Mouse (Mus musculus) heart, embryonic 10.5 days (tissue): Measurements from ENCODE around the gene Gm45021. TPM values are rescaled to one million over a fixed set of nuclear protein-coding genes. Genes with fewer than 3 reads are reported as not detected.

Source experiments
- DNase-seq: peaks from one replicate; pipeline ENCODE4 v3.0.0-alpha.2; 2017; ENCODE audit warnings: low spot score
- H3K27ac ChIP-seq: fragments of 300-500 bp; sonication (generic); 2 replicates; pipeline ENCODE4 v1.5.1; 2016; ENCODE audit warnings: mild to moderate bottlenecking
- H3K27me3 ChIP-seq: fragments of 300-500 bp; sonication (generic); 2 replicates; pipeline ENCODE4 v1.6.1; 2016; ENCODE audit warnings: mild to moderate bottlenecking; ENCODE audit not compliant: poor library complexity, insufficient read depth, severe bottlenecking
- H3K36me3 ChIP-seq: fragments of 300-500 bp; sonication (generic); 2 replicates; pipeline ENCODE4 v1.6.1; 2016; ENCODE audit warnings: mild to moderate bottlenecking, moderate library complexity
- H3K4me1 ChIP-seq: fragments of 300-500 bp; sonication (generic); 2 replicates; pipeline ENCODE4 v1.6.1; 2016; ENCODE audit warnings: mild to moderate bottlenecking
- H3K4me3 ChIP-seq: fragments of 300-500 bp; sonication (generic); 2 replicates; pipeline ENCODE4 v1.5.1; 2016; ENCODE audit warnings: mild to moderate bottlenecking, moderate library complexity
- H3K9me3 ChIP-seq: fragments of 300-500 bp; sonication (generic); 2 replicates; pipeline ENCODE4 v1.6.1; 2016; ENCODE audit warnings: mild to moderate bottlenecking, moderate library complexity
- WGBS: fragments of 180-500 bp; shearing (Covaris S2); methylation state at CpG from one replicate; pipeline ENCODE4 v1.1.7; 2016; 5-methylcytosine and 5-hydroxymethylcytosine counted together
- polyA plus RNA-seq: library from polyadenylated mRNA; unstranded; fragments of >200 nt; fragmentation: Nextera tagmentation; extraction: Ambion mirVana; gene quantifications from 2 replicates; pipeline ENCODE4 v1.2.1, GENCODE M21; 2016

The Gm45021 gene
- polyA plus RNA-seq, 1 experiment from 2014 or later: not detected

DNA sequence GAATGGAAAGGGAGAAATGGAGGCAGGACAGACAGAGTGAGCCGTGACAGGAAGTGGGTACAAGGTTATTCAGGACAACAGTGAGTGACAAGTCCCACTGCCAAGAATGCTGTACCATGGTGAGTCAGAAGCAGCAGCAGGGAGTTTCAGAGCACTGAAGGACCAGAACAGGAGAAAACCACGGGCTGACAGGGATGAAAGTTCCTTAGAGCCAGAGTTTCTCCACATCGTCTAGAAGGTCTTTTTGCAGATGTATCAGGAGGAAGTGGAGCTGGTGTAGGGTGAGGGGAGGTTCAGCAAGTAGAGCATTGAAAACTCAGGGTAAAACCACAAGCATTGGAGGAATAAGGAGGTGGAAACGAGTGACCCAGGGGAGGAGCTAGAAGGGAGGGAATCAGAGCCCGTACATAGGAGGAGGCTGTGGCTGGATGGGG lies 10.2 kb upstream of the Gm45021 start:
- Histone ChIP-seq H3K27me3 (no peaks in the 10 kb centered on the region), H3K9me3 (no peaks in the 10 kb centered on the region), H3K4me1 (peaks cover 36% of the 10 kb centered on the region), H3K36me3 (no peaks in the 10 kb centered on the region), H3K4me3 (0 out of 2 replicates have a peak overlapping the region, but pooled peaks have one; percentile 8), H3K27ac (peak overlapping the region; percentile 73; the same call in 1 of the 2 replicates)
- DNase-seq: no peak
- WGBS: 13% methylated on average over 5 of the region's 5 CpGs

DNA sequence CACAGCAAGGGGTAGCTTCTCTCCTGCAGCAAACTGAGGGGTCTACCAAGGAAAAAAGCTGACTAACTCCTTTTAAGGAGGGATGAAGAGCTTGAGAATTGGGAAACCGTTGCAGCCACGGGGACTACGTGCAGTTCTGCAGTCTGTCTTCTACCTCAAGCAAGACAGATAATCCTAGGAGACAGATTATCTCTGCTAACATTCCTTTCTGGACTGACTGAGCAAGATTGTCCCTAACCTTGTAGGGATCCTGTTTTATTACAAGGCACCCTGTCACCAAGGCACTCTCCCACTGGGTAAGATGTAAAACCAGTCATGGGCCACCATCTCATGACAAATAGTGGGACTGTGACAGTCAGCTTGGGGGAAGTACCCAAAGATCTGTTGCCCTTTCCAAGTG lies 8.2 kb upstream of the Gm45021 start:
- H3K36me3 ChIP-seq: no peaks in the 10 kb centered on the region
- 13% methylated on average over 3 of the region's 3 CpGs for WGBS
- DNase-seq: no peak
- H3K27me3 ChIP-seq: no peaks in the 10 kb centered on the region
- H3K9me3 ChIP-seq: no peaks in the 10 kb centered on the region
- H3K27ac ChIP-seq: peak overlapping the region; percentile 84
- peaks cover 29% of the 10 kb centered on the region for H3K4me1 ChIP-seq
- no peak overlapping the region for H3K4me3 ChIP-seq

DNA sequence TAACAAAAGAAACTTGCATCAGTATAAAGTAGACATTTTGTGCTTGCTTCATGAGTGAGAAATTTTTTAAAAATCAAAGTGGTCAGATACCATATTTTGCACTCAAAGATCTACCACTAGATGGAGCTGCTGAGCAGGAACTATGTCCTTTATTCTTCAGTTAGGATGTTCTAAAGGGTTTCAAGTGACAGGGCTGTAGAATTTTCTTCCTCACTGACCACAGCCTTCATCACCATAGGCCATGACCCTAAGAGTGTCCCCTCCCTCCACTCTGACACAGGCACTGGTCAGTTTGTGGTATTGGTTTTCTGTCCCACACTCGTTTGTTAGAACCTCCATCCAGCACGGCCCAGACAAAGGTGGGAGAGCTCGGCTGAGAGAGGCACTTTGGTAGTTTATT lies 7.4 kb upstream of the Gm45021 start:
- peak overlapping the region; percentile 56; the same call in 1 of the 2 replicates for H3K27ac ChIP-seq
- H3K4me3 ChIP-seq: no peak overlapping the region
- H3K9me3 ChIP-seq: no peaks in the 10 kb centered on the region
- no peak for DNase-seq
- H3K36me3 ChIP-seq: no peaks in the 10 kb centered on the region
- H3K27me3 ChIP-seq: no peaks in the 10 kb centered on the region
- WGBS: 66% methylated on average over 3 of the region's 3 CpGs
- peaks cover 29% of the 10 kb centered on the region for H3K4me1 ChIP-seq

DNA sequence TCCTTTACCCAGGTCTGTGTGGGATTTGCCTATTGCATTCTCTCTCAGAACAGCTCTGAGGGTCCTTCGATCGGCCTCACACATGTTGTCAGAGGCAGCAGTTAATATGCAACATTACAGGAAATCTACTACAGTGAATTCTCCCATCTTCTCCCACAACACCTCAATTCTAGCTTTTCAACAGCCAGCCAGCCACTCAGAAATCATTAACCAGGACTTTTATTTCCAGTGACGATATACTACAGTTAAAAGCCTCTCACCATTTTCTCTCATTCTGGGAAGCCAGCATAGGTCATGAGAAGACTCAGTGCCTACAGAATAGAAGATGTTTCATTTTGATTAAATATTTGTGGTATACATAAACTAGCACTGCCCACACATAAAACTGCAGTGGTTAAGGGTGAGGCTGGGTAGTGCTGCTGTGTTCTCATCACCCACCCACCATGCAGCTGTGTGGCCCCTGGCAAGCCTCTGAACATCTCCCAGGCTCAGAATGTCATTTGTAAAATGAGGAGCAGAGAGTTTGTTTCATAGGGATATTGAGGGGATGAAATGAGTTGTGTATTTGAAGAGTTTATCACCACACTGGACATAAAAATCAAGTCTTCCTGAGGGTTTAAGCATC lies 1.9 kb downstream of the Gm45021 start:
- Histone ChIP-seq H3K36me3 (peaks cover 14% of the 10 kb centered on the region), H3K9me3 (peaks cover 4% of the 10 kb centered on the region), H3K4me3 (no peak overlapping the region), H3K4me1 (peaks cover 33% of the 10 kb centered on the region), H3K27me3 (no peaks in the 10 kb centered on the region), H3K27ac (no peak overlapping the region)
- no peak for DNase-seq
- WGBS: 87% methylated on average over 3 of the region's 3 CpGs

DNA sequence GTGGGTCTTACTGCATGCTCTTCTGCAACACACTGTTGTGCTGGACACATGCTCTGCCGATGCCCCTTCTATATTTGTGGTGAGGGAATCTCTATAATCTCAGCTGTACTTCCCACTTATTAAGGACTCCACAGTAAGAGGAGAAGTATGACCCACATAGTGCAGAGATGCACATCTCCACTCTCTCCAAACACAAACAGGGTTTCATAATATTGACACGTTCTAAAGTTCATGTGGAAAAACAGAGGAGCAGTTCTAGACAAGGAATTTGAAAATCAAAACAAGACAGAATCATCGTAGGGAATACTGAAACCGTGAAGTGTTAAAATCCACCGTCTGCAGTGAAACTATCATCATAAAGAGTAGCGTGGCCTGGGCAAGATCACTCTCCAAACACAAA lies 2.5 kb downstream of the Gm45021 start:
- WGBS: 86% methylated on average over 6 of the region's 6 CpGs

DNA sequence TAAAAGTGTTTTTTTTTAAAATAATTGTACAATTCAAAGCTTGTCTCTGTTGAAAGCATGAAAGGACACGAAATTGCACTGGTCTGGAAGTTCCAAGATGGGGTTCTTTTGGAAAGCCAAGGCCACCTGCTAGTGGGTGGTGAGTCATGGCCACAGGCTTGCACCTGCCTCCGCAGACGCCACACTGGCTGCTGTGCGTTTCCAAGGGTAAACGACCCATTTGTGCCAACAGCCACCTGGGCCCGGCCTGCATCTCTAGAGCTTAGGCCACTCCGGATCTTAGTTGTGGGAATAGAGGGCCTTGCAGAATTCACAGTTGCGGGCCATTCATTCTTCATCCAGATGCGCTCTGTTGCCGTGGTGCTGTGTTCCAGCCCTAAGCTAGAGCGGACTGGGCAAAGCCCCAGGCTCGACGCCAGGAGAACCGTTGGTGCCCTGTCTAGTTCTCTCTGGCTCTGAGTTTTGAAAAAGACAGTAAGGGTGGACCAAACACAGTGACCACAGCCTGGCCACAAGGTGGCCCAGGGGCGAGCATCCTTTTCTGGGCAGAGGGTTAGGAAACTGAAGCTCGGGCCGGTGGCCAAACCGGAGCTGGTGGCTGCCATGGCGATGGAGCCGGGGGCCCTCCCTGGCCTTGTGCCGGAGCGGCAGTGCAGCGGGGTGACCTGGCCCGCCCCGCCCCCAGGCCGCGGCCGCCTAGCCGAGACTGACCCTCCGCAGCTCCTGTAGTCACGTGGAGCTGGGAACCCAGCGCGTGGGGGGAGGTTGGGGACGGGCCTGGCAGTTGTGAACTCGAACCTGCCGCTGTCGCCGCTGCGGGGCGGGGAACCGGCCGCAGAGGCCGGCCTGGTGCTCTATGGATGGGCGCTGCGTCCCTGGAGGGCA lies 4.0 kb downstream of the Gm45021 start, which contains the start of the genes Repin1 and Gm44965:
TSS of gene Repin1 (plus strand) at position 726 of the 885 bp plus-strand sequence.
TSS of gene Gm44965 (plus strand) at position 784 of the 885 bp plus-strand sequence.
- Histone ChIP-seq H3K36me3 (peaks cover 35% of the 10 kb centered on the region), H3K4me1 (peaks cover 36% of the 10 kb centered on the region), H3K27ac (peak within 1 kb of the TSS; percentile 97), H3K4me3 (peak within 1 kb of the TSS; percentile 82), H3K27me3 (no peaks in the 10 kb centered on the region), H3K9me3 (peaks cover 22% of the 10 kb centered on the region)
- DNase-seq: peak; percentile 94
- WGBS: 7% methylated on average over 45 of the region's 45 CpGs

More for the DNA sequence above, 2.5 kb downstream of the Gm45021 start:
- Histone ChIP-seq H3K36me3 (peaks cover 20% of the 10 kb centered on the region), H3K27me3 (no peaks in the 10 kb centered on the region), H3K4me3 (no peak overlapping the region), H3K9me3 (peaks cover 10% of the 10 kb centered on the region), H3K4me1 (peaks cover 36% of the 10 kb centered on the region), H3K27ac (no peak overlapping the region)
- no peak for DNase-seq

DNA sequence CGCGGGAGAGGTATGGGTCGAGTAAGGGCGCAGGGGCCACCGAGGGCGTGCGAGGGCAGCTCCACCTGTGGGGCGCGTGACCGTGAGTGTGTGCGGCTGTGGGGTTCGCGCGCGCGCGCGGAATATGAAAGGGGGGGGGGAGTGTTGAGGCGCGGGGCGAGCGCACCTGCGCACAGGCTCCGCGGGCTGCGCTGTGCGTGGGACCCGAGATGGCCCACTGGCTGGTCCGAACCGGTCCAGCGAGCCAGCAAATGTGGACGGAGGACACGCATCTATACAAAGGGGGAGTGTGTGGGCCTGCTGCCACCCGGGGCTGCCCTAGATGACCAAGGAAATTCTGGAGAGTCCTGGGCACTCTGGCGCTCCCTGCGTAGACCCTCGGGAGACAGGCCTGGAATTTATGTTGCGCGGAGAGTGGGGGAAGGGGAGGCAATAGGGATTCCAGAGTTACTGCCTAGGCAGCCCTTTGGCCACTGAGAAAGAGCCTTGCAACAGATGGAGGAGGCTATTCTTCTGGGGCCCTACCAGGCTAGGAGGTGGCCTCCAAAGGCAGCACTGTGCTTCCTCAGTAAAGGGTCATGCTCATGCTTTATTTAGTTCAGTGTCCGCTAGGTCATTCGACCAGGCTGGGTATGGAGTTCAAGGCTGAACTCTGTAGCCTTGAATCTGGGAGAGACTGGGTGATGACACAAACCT lies 4.8 kb downstream of the Gm45021 start:
- Histone ChIP-seq H3K4me3 (peak overlapping the region; percentile 82), H3K4me1 (peaks cover 33% of the 10 kb centered on the region), H3K36me3 (peaks cover 43% of the 10 kb centered on the region), H3K9me3 (peaks cover 22% of the 10 kb centered on the region), H3K27me3 (no peaks in the 10 kb centered on the region), H3K27ac (peak overlapping the region; percentile 97)
- no peak for DNase-seq
- 2% methylated on average over 34 of the region's 41 CpGs for WGBS

DNA sequence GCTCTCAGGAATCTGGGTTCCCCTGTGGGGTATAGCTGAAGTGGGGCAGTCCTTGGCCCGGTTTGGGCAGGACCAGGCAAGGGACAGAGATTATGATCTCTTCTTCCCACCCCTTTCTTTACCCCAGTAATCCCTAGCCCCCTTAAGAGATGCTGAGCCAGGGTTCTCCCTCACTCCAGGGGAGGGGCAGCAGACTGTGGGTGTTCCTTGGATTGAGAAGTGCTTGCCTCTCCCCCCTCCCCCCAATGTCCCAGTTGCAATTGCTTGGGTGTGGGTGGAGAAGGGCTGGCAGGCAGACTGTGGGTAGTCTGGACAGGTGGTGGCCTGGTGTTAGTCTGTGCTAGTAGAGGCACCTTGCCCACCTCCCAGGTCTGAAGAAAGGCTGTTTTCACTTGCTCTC lies 5.9 kb downstream of the Gm45021 start:
- DNase-seq: no peak
- H3K27me3 ChIP-seq: no peaks in the 10 kb centered on the region
- WGBS: 81% methylated on average over 1 of the region's 1 CpGs
- peak overlapping the region; percentile 82 for H3K4me3 ChIP-seq
- no peak overlapping the region for H3K27ac ChIP-seq
- H3K9me3 ChIP-seq: peaks cover 22% of the 10 kb centered on the region
- H3K36me3 ChIP-seq: peaks cover 54% of the 10 kb centered on the region
- peaks cover 22% of the 10 kb centered on the region for H3K4me1 ChIP-seq

DNA sequence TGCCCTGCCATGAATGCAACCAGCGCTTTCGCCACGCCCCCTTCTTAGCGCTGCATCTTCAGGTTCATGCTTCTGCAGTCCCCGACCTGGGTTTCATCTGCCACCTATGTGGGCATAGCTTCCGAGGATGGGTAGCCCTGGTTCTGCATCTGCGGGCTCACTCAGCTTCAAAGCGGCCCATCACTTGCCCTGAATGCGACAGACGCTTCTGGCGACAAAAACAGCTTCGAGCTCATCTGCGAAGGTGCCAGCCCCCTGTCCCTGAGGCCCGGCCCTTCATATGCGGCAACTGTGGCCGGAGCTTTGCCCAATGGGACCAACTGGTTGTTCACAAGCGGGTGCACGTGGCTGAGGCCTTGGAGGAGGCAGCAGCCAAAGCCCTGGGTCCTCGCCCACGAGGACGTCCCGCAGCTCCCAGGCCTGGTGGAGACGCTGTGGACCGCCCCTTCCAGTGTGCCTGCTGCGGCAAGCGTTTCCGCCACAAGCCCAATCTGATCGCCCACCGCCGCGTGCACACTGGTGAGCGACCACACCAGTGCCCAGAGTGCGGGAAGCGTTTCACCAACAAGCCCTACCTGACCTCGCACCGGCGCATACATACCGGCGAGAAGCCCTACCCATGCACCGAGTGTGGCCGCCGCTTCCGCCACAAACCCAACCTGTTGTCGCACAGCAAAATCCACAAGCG lies 7.3 kb downstream of the Gm45021 start:
- Histone ChIP-seq H3K4me3 (0 out of 2 replicates have a peak overlapping the region, but pooled peaks have one; percentile 19), H3K27me3 (no peaks in the 10 kb centered on the region), H3K27ac (no peak overlapping the region), H3K4me1 (peaks cover 29% of the 10 kb centered on the region), H3K9me3 (peaks cover 22% of the 10 kb centered on the region), H3K36me3 (peaks cover 54% of the 10 kb centered on the region)
- DNase-seq: no peak
- WGBS: 94% methylated on average over 45 of the region's 45 CpGs

DNA sequence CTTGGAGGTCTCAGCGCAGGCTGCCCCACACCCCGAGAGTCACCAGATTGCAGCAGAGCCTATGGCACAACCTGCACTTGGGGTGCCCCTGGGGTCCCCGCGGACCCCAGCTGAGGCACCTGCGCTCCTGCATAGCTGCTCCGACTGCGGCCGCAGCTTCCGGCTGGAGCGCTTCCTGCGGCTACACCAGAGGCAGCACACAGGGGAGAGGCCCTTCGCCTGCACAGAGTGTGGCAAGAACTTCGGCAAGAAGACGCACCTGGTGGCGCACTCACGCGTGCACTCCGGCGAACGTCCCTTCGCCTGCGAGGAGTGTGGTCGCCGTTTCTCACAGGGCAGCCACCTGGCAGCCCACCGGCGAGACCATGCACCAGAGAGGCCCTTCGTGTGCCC lies 7.8 kb downstream of the Gm45021 start:
- Histone ChIP-seq H3K27me3 (no peaks in the 10 kb centered on the region), H3K27ac (no peak overlapping the region), H3K4me1 (peaks cover 31% of the 10 kb centered on the region), H3K4me3 (0 out of 2 replicates have a peak overlapping the region, but pooled peaks have one; percentile 19), H3K36me3 (peaks cover 54% of the 10 kb centered on the region), H3K9me3 (peaks cover 22% of the 10 kb centered on the region)
- WGBS: 89% methylated on average over 27 of the region's 27 CpGs
- DNase-seq: no peak

DNA sequence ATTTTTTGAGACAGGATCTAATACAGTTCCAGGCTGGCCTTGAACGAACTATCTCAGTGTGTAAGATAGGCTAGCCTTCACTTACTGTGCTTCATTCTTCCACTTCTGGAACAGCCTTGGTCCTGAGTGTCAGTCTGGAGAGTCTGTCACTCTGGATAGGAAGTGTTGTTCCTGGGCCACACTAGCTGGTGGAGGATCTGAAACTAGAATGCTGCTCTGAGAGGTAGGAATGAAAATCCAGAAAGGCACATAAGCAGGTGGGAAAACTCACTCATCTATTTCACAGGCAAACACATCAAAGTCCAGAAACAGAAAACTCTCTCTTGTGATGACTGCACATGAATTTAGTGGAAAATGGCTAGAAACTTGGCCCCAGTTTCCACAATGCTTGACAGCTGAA lies 11.2 kb downstream of the Gm45021 start:
- no peak overlapping the region for H3K27ac ChIP-seq
- H3K27me3 ChIP-seq: no peaks in the 10 kb centered on the region
- 93% methylated on average over 1 of the region's 1 CpGs for WGBS
- peaks cover 49% of the 10 kb centered on the region for H3K36me3 ChIP-seq
- DNase-seq: no peak
- H3K4me1 ChIP-seq: peaks cover 22% of the 10 kb centered on the region; the same call in 1 of the 2 replicates
- no peak overlapping the region for H3K4me3 ChIP-seq
- H3K9me3 ChIP-seq: peaks cover 22% of the 10 kb centered on the region
